19 mouse cellular contexts compared by ENCODE assay signal in the genomic region with DNA sequence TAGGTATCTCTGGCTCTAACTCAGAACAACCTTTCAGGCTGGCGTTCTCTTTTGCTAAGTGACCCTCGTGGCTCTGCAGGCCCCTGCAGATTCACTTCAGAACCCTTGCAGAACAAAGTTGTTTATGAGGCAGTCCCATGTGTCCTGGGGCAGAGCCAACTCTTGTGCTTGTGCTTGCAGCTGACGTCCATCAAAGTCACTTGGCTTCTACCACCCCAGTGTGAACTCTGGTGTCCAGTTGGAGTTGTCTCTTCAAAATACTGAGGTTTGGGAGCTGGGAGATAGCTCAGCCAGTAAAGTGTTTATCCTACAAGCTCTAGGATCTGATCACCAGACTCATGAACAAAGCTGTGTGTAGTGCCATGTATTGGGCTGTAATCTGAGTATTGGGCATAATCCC. TPM values are rescaled to one million over a fixed set of nuclear protein-coding genes. Genes with fewer than 3 reads are reported as not detected.
DNase-seq lines count a peak whose midpoint lies in the region; ATAC-seq and TF ChIP-seq lines count a peak whose summit lies in the region.
"Had no signal": no experiment of that assay in that cellular context is flagged by ENCODE, and none has a peak within 500 bp of the region (broad histone marks: within the 10 kb centered on the region; RNA-seq: fewer than 3 reads in every experiment).

No protein-coding gene starts in this region.

- WGBS in heart, embryonic 12.5 days, result 77% methylated on average over 3 of the region's 3 CpGs
- WGBS in limb, embryonic 14.5 days, result 48% methylated on average over 3 of the region's 3 CpGs
- 65% methylated on average over 3 of the region's 3 CpGs for WGBS in limb, embryonic 10.5 days
- 58% methylated on average over 3 of the region's 3 CpGs for WGBS in lung, adult 2 months

- H3K9ac ChIP-seq in heart, embryonic 12.5 days, result no peak overlapping the region
- no peak overlapping the region for H3K9ac ChIP-seq in limb, embryonic 14.5 days (ENCODE audit: low read depth, low read length, severe bottlenecking)
- H3K9ac ChIP-seq: embryonic facial prominence, embryonic 13.5 days; forebrain, embryonic 13.5 days; heart, embryonic 13.5 days; hindbrain, embryonic 15.5 days; limb, embryonic 13.5 days; midbrain, embryonic 13.5 days had no signal

- H3K4me3 ChIP-seq in heart, embryonic 12.5 days, result no peak overlapping the region
- no peak overlapping the region for H3K4me3 ChIP-seq in limb, embryonic 14.5 days (replicated peaks; ENCODE audit: low read length)
- no peak overlapping the region for H3K4me3 ChIP-seq in limb, embryonic 10.5 days
- H3K4me3 ChIP-seq in lung, adult 2 months (replicated peaks; ENCODE audit: extremely low read depth, low read depth, low read length), result no peak overlapping the region
- H3K4me3 ChIP-seq: embryonic facial prominence, embryonic 13.5 days; forebrain, embryonic 13.5 days; heart, embryonic 13.5 days; hindbrain, embryonic 15.5 days; limb, embryonic 13.5 days; midbrain, embryonic 13.5 days had no signal

- H3K4me1 ChIP-seq in heart, embryonic 12.5 days (replicated peaks), result no peaks in the 10 kb centered on the region
- H3K4me1 ChIP-seq in limb, embryonic 14.5 days (ENCODE audit: control insufficient read depth, insufficient read depth, low read length), result peaks cover 4% of the 10 kb centered on the region; the same call in 1 of the 2 replicates
- peaks cover 15% of the 10 kb centered on the region for H3K4me1 ChIP-seq in limb, embryonic 10.5 days
- H3K4me1 ChIP-seq in lung, adult 2 months (ENCODE audit: control insufficient read depth, insufficient read depth, low read length), result no peaks in the 10 kb centered on the region
- H3K4me1 ChIP-seq: forebrain, embryonic 13.5 days; heart, embryonic 13.5 days; hindbrain, embryonic 15.5 days; midbrain, embryonic 13.5 days had no signal

- H3K27me3 ChIP-seq in heart, embryonic 12.5 days (replicated peaks), result no peaks in the 10 kb centered on the region
- H3K27me3 ChIP-seq in limb, embryonic 14.5 days (ENCODE audit: control insufficient read depth, insufficient read depth, low read length), result no peaks in the 10 kb centered on the region
- H3K27me3 ChIP-seq in limb, embryonic 10.5 days (ENCODE audit: low read depth, poor library complexity, severe bottlenecking), result no peaks in the 10 kb centered on the region
- H3K27me3 ChIP-seq: embryonic facial prominence, embryonic 13.5 days; forebrain, embryonic 13.5 days; heart, embryonic 13.5 days; hindbrain, embryonic 15.5 days; midbrain, embryonic 13.5 days had no signal

- H3K27ac ChIP-seq in heart, embryonic 12.5 days (ENCODE audit: poor library complexity, severe bottlenecking), result no peak overlapping the region
- no peak overlapping the region for H3K27ac ChIP-seq in limb, embryonic 14.5 days (replicated peaks; ENCODE audit: low read depth, low read length)
- H3K27ac ChIP-seq in limb, embryonic 10.5 days, result no peak overlapping the region
- H3K27ac ChIP-seq: embryonic facial prominence, embryonic 13.5 days; forebrain, embryonic 13.5 days; heart, embryonic 13.5 days; hindbrain, embryonic 15.5 days; limb, embryonic 13.5 days; macrophage; midbrain, embryonic 13.5 days had no signal

- no peak for TF ChIP-seq CTCF in lung, adult 2 months (IDR thresholded peaks at IDR 0.05; ENCODE audit: insufficient read depth, low read length)

- no peaks in the 10 kb centered on the region for H3K36me3 ChIP-seq in heart, embryonic 12.5 days
- H3K36me3 ChIP-seq in limb, embryonic 14.5 days (ENCODE audit: control insufficient read depth, insufficient read depth, low read length), result no peaks in the 10 kb centered on the region
- no peaks in the 10 kb centered on the region for H3K36me3 ChIP-seq in limb, embryonic 10.5 days
- H3K36me3 ChIP-seq: embryonic facial prominence, embryonic 13.5 days; heart, embryonic 13.5 days; hindbrain, embryonic 15.5 days; limb, embryonic 13.5 days; midbrain, embryonic 13.5 days had no signal

- peak; percentile 97 for DNase-seq in heart, adult 11 months
- peak; percentile 22 for DNase-seq in limb, embryonic 14.5 days (ENCODE audit: low spot score)
- no peak for DNase-seq in limb, embryonic 10.5 days (ENCODE audit: low spot score)
- DNase-seq in lung, adult 2 months, result peak; percentile 13
- DNase-seq in adrenal gland, postnatal 4 days (ENCODE audit: low spot score in 2 of 2), result no peak
- DNase-seq in adrenal gland, adult 18-20 months (ENCODE audit: low spot score in 2 of 2), result no peak
- DNase-seq: adrenal gland, postnatal 10 days; B cell, adult 2 months; cerebellum, postnatal 25 days; right cerebral cortex, postnatal 4 days; thymus, postnatal 14 days had no signal

- TF ChIP-seq POLR2A in limb, embryonic 14.5 days (IDR thresholded peaks at IDR 0.05; ENCODE audit: borderline replicate concordance, extremely low read depth, insufficient read depth, insufficient read length), result no peak
- TF ChIP-seq POLR2A in lung, adult 2 months (IDR thresholded peaks at IDR 0.05; ENCODE audit: borderline replicate concordance, extremely low read depth, low read depth, low read length), result no peak

- no peak for ATAC-seq in heart, embryonic 12.5 days (ENCODE audit: insufficient number of reproducible peaks, low FRiP score)
- ATAC-seq in limb, embryonic 14.5 days (ENCODE audit: low FRiP score, low read depth), result no peak
- ATAC-seq: forebrain, embryonic 13.5 days; midbrain, embryonic 13.5 days had no signal

- H3K4me2 ChIP-seq in heart, embryonic 12.5 days, result no peak overlapping the region
- H3K4me2 ChIP-seq in limb, embryonic 14.5 days (replicated peaks; ENCODE audit: low read depth, low read length, severe bottlenecking), result no peak overlapping the region
- H3K4me2 ChIP-seq: embryonic facial prominence, embryonic 13.5 days; forebrain, embryonic 13.5 days; heart, embryonic 13.5 days; hindbrain, embryonic 15.5 days; limb, embryonic 13.5 days; midbrain, embryonic 13.5 days had no signal

- no peaks in the 10 kb centered on the region for H3K9me3 ChIP-seq in heart, embryonic 12.5 days (replicated peaks)
- H3K9me3 ChIP-seq in limb, embryonic 14.5 days (ENCODE audit: control insufficient read depth, low read length), result no peaks in the 10 kb centered on the region
- no peaks in the 10 kb centered on the region for H3K9me3 ChIP-seq in limb, embryonic 10.5 days (replicated peaks)
- H3K9me3 ChIP-seq: embryonic facial prominence, embryonic 13.5 days; forebrain, embryonic 13.5 days; heart, embryonic 13.5 days; hindbrain, embryonic 15.5 days; limb, embryonic 13.5 days; midbrain, embryonic 13.5 days had no signal

RNA-seq across cellular contexts. Expression of a gene that starts 37.6 kb away (rescaled TPM):
- 0.12 and 0.27 TPM in 2 replicates for polyA plus RNA-seq in heart, embryonic 12.5 days (2016; fragmentation: Nextera tagmentation; extraction: Ambion mirVana)
- 1.6 and 1.7 TPM in 2 replicates for polyA plus RNA-seq in limb, embryonic 14.5 days (2012; rRNA removed)
- polyA plus RNA-seq in limb, embryonic 14.5 days (2014; fragmentation: Nextera tagmentation; extraction: Ambion mirVana), result 2.4 and 2.6 TPM in 2 replicates
- polyA plus RNA-seq in limb, embryonic 10.5 days (2016; fragmentation: Nextera tagmentation; extraction: Ambion mirVana), result 0.13 and 0.44 TPM in 2 replicates
- polyA plus RNA-seq in lung, adult 2 months (2012; rRNA removed), result 2.5 and 3.0 TPM in 2 replicates
- 1 to 10 TPM; 1.6 to 1.8 TPM for total RNA-seq in adrenal gland, postnatal 4 days (2021)
- 1 to 10 TPM; 1.2 TPM for total RNA-seq in adrenal gland, adult 18-20 months (2021)

Comparison
In these comparisons a context has a peak if more than half of its experiments do, and no peak if none do; other contexts are left out.
1. DNase-seq: peak in heart, adult 11 months (single experiment), limb, embryonic 14.5 days (single experiment) and lung, adult 2 months (single experiment); none in limb, embryonic 10.5 days (single experiment), adrenal gland, postnatal 4 days (0 of 2) and adrenal gland, adult 18-20 months (0 of 2).